Mouse (Mus musculus): ENCODE measurements around the gene Wnk2.

- TF ChIP-seq GATA1 (IDR thresholded peaks at IDR 0.05; ENCODE audit: low read length) (no peak), TAL1 (IDR thresholded peaks at IDR 0.05; ENCODE audit: low read length) (no peak)
Observed at GRCm38 (mm10) chr13:49162722-49163121, 14.9 kb upstream of the Wnk2 start.
